Mouse (Mus musculus): ENCODE data around the gene 1110004F10Rik.

DNA sequence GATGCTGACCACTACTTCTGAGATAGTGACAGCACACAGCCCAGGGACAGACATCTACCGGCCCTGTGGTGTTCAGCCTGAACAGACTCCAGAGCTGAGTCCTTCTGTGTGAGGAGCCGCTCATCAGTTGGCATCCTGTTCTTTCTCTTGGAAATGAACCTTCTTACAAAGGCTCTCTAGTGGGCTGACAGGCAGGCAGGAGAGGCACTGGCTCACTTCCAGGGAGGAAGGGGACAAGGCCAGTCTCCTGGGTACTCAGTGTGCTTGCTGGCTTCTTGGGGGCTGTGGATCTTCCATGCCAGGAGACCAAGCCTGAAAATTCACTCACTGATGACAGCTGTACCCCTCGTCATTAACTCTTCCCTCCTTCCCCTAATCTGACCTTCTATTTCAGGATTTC is 98.5 kb downstream of the 1110004F10Rik start:
- TF ChIP-seq CTCF (IDR thresholded peaks at IDR 0.05) (no peak), EP300 (IDR thresholded peaks at IDR 0.05; ENCODE audit: insufficient read depth, low read depth, low read length) (no peak), POLR2A (IDR thresholded peaks at IDR 0.05; ENCODE audit: insufficient read depth, low read depth, low read length) (no peak)

Measured in heart, adult 2 months (tissue).